Mouse (Mus musculus) Muller cell, postnatal 12 days (primary cell): ENCODE data around the gene Gm21761.
"Not testable (repeated sequence)": the region's sequence is repeated elsewhere in the genome, so short reads cannot be mapped to it uniquely, and the experiment has no call there.

Experiments
- DNase-seq: peaks from one replicate; pipeline ENCODE4 v3.0.0-alpha.2; 2015; ENCODE audit errors: inconsistent ontology term

Gene Gm21761

GRCm38 (mm10) chr13:119929172-119929571 lies at the start of gene Gm21761:
Gene Gm21761, minus strand, starts transcription at chr13:119929272.
- DNase-seq, result not testable (repeated sequence)

DNA sequence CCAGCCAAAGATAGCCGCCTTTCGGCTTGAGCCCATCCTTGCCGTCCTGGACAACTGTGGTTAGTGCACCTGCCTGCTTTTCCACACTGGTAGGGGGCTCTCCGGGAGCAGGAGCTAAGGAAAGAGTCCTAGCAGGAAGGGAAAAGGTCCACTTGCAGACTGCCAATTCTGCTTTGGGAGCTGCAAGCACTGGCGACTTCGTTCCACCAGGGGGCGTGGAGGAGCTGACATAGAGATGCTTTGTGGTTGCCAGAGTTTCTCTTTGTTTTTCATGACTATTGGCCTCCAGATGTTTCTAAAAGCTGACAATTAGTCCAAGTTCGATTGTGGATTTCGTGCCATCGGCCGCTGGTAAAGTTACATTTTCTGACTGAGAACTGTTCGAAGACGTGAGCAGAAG lies 40.1 kb upstream of the Gm21761 start:
- DNase-seq, result not testable (repeated sequence)

GRCm38 (mm10) chr13:119968193-119968592 lies 39.1 kb upstream of the Gm21761 start:
- not testable (repeated sequence) for DNase-seq

DNA sequence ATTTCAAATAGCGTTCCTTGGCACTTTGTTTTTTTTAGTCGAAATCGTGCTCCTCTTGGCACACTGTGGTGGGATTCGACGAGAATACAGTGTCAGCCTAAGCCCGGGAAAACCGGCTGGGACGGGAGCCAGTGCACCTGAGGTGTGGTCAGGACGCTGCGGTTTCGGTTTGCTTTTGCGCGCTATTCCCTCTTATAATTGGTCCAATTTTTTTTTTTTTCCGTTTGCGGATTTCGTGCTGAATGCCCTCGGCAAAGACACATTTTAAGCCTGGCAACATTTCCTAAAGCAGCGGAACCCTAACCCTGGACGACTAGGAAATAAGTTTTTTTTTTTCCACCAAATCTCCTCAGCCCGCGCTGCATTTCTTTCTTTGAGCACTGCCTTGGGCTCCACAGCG lies 36.9 kb upstream of the Gm21761 start:
- DNase-seq, result peak; percentile 1

DNA sequence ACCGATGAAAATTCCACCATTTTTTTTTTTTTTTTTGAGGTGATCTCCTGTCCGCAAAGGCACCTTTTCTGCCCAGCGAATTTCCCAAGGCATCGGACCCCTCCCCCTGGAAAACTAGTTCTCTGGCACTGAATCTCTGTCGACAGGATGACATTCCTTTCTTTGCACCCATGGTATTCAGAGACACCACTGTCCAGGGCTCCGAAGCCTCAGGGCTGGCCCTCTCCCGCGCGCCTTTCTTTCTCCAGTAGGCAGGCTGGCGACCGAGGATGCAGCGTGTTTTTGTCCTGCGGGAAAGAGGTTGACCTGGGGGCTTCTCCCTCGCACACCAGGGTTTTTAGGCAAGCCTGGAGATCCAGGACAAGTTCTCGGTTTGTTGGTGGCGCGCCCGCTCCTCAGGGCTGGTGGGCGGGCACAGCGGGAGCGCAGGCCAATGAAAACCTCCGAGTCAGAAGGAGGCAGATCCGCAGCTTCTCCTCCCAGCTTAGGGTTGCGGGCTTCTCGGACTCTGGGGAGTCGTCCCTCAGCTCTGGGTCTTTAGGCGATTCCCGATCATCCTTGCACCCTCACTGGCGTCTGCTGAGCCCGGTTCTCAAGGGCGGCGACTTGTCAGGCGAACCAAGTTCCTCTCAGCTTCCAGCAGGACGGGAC lies 36.4 kb upstream of the Gm21761 start:
- DNase-seq, result not testable (repeated sequence)

GRCm38 (mm10) chr13:119962856-119963255 lies 33.8 kb upstream of the Gm21761 start:
- DNase-seq, result not testable (repeated sequence)

- DNase-seq, result not testable (repeated sequence)
Observed at GRCm38 (mm10) chr13:119955567-119955966, 26.5 kb upstream of the Gm21761 start.

- DNase-seq, result not testable (repeated sequence)
Observed at GRCm38 (mm10) chr13:119955089-119955488, 26.0 kb upstream of the Gm21761 start.

- DNase-seq, result not testable (repeated sequence)
Observed at GRCm38 (mm10) chr13:119950706-119951105, 21.6 kb upstream of the Gm21761 start, which contains the start of gene B020031M17Rik. Gene B020031M17Rik, minus strand, starts transcription at chr13:119950806.

DNA sequence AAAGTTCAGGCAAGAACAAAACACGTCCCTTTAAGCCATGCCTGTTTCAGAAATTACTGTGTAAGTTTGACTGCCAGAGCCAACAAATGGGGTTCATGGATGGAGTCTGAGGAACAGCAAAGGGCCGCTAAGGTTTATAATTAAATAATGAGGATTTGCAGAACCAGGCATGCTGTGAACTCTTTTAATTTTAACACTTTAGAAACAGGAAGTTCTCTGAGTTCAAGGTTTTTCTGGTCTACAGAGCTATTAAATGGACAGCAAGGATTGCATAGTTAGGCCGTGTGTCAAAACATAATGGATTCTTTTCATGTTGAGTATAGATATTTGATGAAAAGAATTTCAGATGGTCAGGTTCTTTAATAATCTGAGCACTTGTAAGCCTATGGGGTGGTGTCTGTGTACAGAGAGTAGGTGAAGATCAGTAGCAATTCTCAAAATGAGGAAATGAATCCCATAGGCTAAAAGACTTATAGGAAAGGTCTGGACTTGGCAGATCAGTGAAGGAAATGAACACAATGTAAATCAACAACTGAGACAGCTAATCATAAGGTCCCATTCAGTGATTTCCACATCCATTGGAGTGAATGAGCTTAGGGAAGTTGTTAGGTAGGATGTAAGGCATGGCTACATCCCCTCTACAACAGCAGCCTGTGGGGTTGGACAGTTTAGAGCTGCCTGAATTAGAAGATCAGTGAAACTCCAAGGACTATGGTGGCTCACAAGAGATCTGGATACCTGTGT lies 4.3 kb downstream of the Gm21761 start:
- not testable (repeated sequence) for DNase-seq

DNA sequence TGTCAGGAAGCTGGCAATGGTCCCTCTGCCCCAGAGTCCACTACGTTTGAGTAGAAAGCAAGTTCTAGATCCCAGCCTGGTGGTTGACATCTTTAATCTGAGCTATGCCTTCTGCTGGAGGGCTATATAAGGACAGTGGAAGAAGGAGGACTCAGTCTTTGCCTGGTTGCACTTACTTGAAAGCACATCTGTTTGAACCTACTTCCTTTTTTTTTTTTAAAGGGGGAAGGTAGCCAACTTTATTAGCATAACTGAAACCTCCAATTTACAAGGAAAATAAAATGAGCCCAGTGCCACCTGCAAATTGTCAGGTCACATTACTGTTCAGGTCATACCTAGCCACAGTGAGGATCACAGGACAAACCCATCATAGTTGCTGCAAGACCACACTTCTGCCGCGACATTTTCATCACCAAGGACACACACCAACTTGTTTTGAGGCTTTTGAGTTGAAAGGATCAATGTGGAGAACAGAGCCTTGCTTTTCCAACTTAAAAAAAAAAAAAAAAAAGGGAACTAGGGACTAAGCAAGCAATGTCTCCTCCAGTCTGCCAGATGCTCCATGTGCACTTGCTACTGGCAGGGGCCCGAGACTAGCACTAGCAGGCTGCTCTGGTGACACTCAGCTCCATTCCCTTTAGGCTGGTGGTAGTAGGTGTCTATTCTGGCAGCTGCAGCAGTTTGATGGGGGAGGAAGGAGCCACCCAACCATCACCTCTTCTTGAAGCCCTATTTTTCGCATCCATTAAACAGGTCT lies 11.9 kb downstream of the Gm21761 start:
- not testable (repeated sequence) for DNase-seq

DNA sequence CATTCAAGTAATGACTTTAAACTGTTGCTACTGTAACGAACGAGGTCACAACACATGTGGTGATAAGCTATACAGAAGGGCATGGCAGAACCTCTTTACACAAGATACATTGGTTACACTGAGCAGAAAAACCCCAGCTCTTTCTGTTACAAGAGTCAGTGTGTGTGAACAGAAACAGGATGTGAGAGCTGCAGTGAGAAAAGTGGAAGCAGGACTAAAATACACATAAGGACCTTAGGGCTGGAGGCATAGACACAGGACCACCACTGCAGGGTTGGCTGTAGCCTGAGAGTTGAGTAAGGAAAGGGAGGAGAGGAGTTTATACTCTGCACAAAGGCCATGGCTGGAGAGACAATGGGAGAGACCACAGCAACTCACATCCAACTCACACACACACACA lies 12.6 kb downstream of the Gm21761 start:
- not testable (repeated sequence) for DNase-seq

GRCm38 (mm10) chr13:119898549-119898948 lies 30.5 kb downstream of the Gm21761 start:
- not testable (repeated sequence) for DNase-seq

GRCm38 (mm10) chr13:119894685-119895084 lies 34.4 kb downstream of the Gm21761 start, which contains the start of gene Tcstv1:
Gene Tcstv1, minus strand, starts transcription at chr13:119894785.
- DNase-seq, result not testable (repeated sequence)

GRCm38 (mm10) chr13:119886896-119887295 lies 42.2 kb downstream of the Gm21761 start:
- not testable (repeated sequence) for DNase-seq

GRCm38 (mm10) chr13:119864395-119864999 lies 64.6 kb downstream of the Gm21761 start:
- DNase-seq, result not testable (repeated sequence)

GRCm38 (mm10) chr13:119862399-119862798 lies 66.7 kb downstream of the Gm21761 start:
- not testable (repeated sequence) for DNase-seq
